Mouse (Mus musculus) urinary bladder, postnatal 0 days (tissue): ENCODE results near the gene St3gal5. TPM values are rescaled to one million over a fixed set of nuclear protein-coding genes. Genes with fewer than 3 reads are reported as not detected.

Experiments used
- polyA plus RNA-seq: library from polyadenylated mRNA; unstranded; fragments of >200 nt; fragmentation: Nextera tagmentation; extraction: Ambion mirVana; gene quantifications from 2 replicates; pipeline ENCODE4 v1.2.1, GENCODE M21; 2015

The St3gal5 gene
- polyA plus RNA-seq, result 19.8 and 22.6 TPM in 2 replicates

GRCm38 (mm10) chr6:72097181-72097995 lies at the start of gene St3gal5:
Gene St3gal5 (plus strand): TSS chr6:72097592.

Other genes with a start within 250 kb of the St3gal5 start
- 32.2 and 34.5 TPM in 2 replicates for gene Ptcd3, start 188.8 kb upstream of the St3gal5 start, polyA plus RNA-seq
- gene Polr1a, start 188.5 kb upstream of the St3gal5 start, polyA plus RNA-seq, result 14.4 and 14.5 TPM in 2 replicates
- 12.0 and 14.6 TPM in 2 replicates for gene Atoh8, start 138.0 kb downstream of the St3gal5 start, polyA plus RNA-seq
- not detected in 2 replicates for gene Sftpb, start 207.0 kb downstream of the St3gal5 start, polyA plus RNA-seq
- gene Usp39, start 247.6 kb downstream of the St3gal5 start, polyA plus RNA-seq, result 18.8 and 21.3 TPM in 2 replicates
- gene 0610030E20Rik, start 249.7 kb downstream of the St3gal5 start, polyA plus RNA-seq, result 16.3 and 18.0 TPM in 2 replicates